Mouse (Mus musculus): ENCODE measurements around the gene Nck1.

Gene Nck1

GRCm38 (mm10) chr9:100470936-100471604 is 74.9 kb downstream of the Nck1 start:
- DNase-seq (ENCODE audit: inconsistent ontology term): peak; percentile 77

- no peak for DNase-seq (ENCODE audit: inconsistent ontology term)
These were observed 75.7 kb downstream of the Nck1 start for GRCm38 (mm10) chr9:100470228-100470627.

- DNase-seq (ENCODE audit: inconsistent ontology term): no peak
These were observed 76.3 kb downstream of the Nck1 start for GRCm38 (mm10) chr9:100469681-100470080.

GRCm38 (mm10) chr9:100468151-100468550 is 77.8 kb downstream of the Nck1 start:
- DNase-seq (ENCODE audit: inconsistent ontology term): no peak

GRCm38 (mm10) chr9:100467653-100468052 is 78.3 kb downstream of the Nck1 start:
- peak; percentile 35 for DNase-seq (ENCODE audit: inconsistent ontology term)

- DNase-seq (ENCODE audit: inconsistent ontology term): peak; percentile 58
These were observed 79.2 kb downstream of the Nck1 start for GRCm38 (mm10) chr9:100466743-100467142.

- DNase-seq (ENCODE audit: inconsistent ontology term): no peak
These were observed 79.9 kb downstream of the Nck1 start for GRCm38 (mm10) chr9:100465988-100466387.

- DNase-seq (ENCODE audit: inconsistent ontology term): no peak
These were observed 80.6 kb downstream of the Nck1 start for GRCm38 (mm10) chr9:100465380-100465779.

- DNase-seq (ENCODE audit: inconsistent ontology term): no peak
These were observed 82.2 kb downstream of the Nck1 start for GRCm38 (mm10) chr9:100463771-100464170.

- DNase-seq (ENCODE audit: inconsistent ontology term): peak; percentile 48
These were observed 83.8 kb downstream of the Nck1 start for GRCm38 (mm10) chr9:100462098-100462497.

- peak; percentile 85 for DNase-seq (ENCODE audit: inconsistent ontology term)
These were observed 84.3 kb downstream of the Nck1 start for GRCm38 (mm10) chr9:100461671-100462070.

GRCm38 (mm10) chr9:100460203-100460602 is 85.7 kb downstream of the Nck1 start:
- no peak for DNase-seq (ENCODE audit: inconsistent ontology term)

- no peak for DNase-seq (ENCODE audit: inconsistent ontology term)
These were observed 87.8 kb downstream of the Nck1 start for GRCm38 (mm10) chr9:100457971-100458681.

GRCm38 (mm10) chr9:100454664-100454993 is 91.3 kb downstream of the Nck1 start:
- no peak for DNase-seq (ENCODE audit: inconsistent ontology term)

GRCm38 (mm10) chr9:100453944-100454663 is 91.8 kb downstream of the Nck1 start:
- DNase-seq (ENCODE audit: inconsistent ontology term): peak; percentile 79

GRCm38 (mm10) chr9:100452432-100452831 is 93.5 kb downstream of the Nck1 start:
- DNase-seq (ENCODE audit: inconsistent ontology term): no peak

GRCm38 (mm10) chr9:100446059-100446686 is 99.8 kb downstream of the Nck1 start:
- DNase-seq (ENCODE audit: inconsistent ontology term): peak; percentile 67

Measured in Muller cell, postnatal 12 days (primary cell).